Mouse (Mus musculus): ENCODE results near the gene Retreg1.

Gene Retreg1

GRCm38 (mm10) chr15:25880192-25880591 is 37.2 kb downstream of the Retreg1 start:
- DNase-seq (ENCODE audit: low read depth, low spot score): no peak

GRCm38 (mm10) chr15:25882002-25882401 is 39.0 kb downstream of the Retreg1 start:
- DNase-seq (ENCODE audit: low read depth, low spot score): no peak

- DNase-seq (ENCODE audit: low read depth, low spot score): no peak
Observed at GRCm38 (mm10) chr15:25884416-25884958, 41.5 kb downstream of the Retreg1 start.

- no peak for DNase-seq (ENCODE audit: low read depth, low spot score)
Observed at GRCm38 (mm10) chr15:25886581-25887011, 43.6 kb downstream of the Retreg1 start.

- no peak for DNase-seq (ENCODE audit: low read depth, low spot score)
Observed at GRCm38 (mm10) chr15:25889927-25890326, 46.9 kb downstream of the Retreg1 start.

- DNase-seq (ENCODE audit: low read depth, low spot score): no peak
Observed at GRCm38 (mm10) chr15:25891556-25891955, 48.6 kb downstream of the Retreg1 start.

- no peak for DNase-seq (ENCODE audit: low read depth, low spot score)
Observed at GRCm38 (mm10) chr15:25893327-25893726, 50.3 kb downstream of the Retreg1 start.

- DNase-seq (ENCODE audit: low read depth, low spot score): no peak
Observed at GRCm38 (mm10) chr15:25896783-25897182, 53.8 kb downstream of the Retreg1 start.

GRCm38 (mm10) chr15:25897617-25898016 is 54.6 kb downstream of the Retreg1 start:
- no peak for DNase-seq (ENCODE audit: low read depth, low spot score)

- DNase-seq (ENCODE audit: low read depth, low spot score): no peak
Observed at GRCm38 (mm10) chr15:25899021-25899420, 56.0 kb downstream of the Retreg1 start.

- no peak for DNase-seq (ENCODE audit: low read depth, low spot score)
Observed at GRCm38 (mm10) chr15:25900540-25900939, 57.6 kb downstream of the Retreg1 start.

- no peak for DNase-seq (ENCODE audit: low read depth, low spot score)
Observed at GRCm38 (mm10) chr15:25902931-25903615, 60.1 kb downstream of the Retreg1 start.

- DNase-seq (ENCODE audit: low read depth, low spot score): no peak
Observed at GRCm38 (mm10) chr15:25904435-25905021, 61.5 kb downstream of the Retreg1 start.

- DNase-seq (ENCODE audit: low read depth, low spot score): peak; percentile 60
Observed at GRCm38 (mm10) chr15:25909783-25910494, 67.0 kb downstream of the Retreg1 start.

GRCm38 (mm10) chr15:25910495-25910865 is 67.5 kb downstream of the Retreg1 start:
- no peak for DNase-seq (ENCODE audit: low read depth, low spot score)

- no peak for DNase-seq (ENCODE audit: low read depth, low spot score)
Observed at GRCm38 (mm10) chr15:25910924-25911323, 67.9 kb downstream of the Retreg1 start.

GRCm38 (mm10) chr15:25912911-25913310 is 69.9 kb downstream of the Retreg1 start:
- DNase-seq (ENCODE audit: low read depth, low spot score): no peak

GRCm38 (mm10) chr15:25913659-25914058 is 70.7 kb downstream of the Retreg1 start:
- DNase-seq (ENCODE audit: low read depth, low spot score): no peak

- DNase-seq (ENCODE audit: low read depth, low spot score): no peak
Observed at GRCm38 (mm10) chr15:25914160-25914559, 71.2 kb downstream of the Retreg1 start.

- no peak for DNase-seq (ENCODE audit: low read depth, low spot score)
Observed at GRCm38 (mm10) chr15:25915013-25915412, 72.0 kb downstream of the Retreg1 start.

GRCm38 (mm10) chr15:25915574-25916205 is 72.7 kb downstream of the Retreg1 start:
- no peak for DNase-seq (ENCODE audit: low read depth, low spot score)

GRCm38 (mm10) chr15:25916252-25916651 is 73.3 kb downstream of the Retreg1 start:
- no peak for DNase-seq (ENCODE audit: low read depth, low spot score)

All from brain, embryonic 18.5 days (tissue).